Mouse (Mus musculus) thymus, adult 2 months (tissue): ENCODE results near the gene Galnt7.

Experiments
- CTCF ChIP-seq: fragments of 200-500 bp; IDR thresholded peaks from 2 replicates; pipeline ENCODE4 v1.5.1; 2012; ENCODE audit warnings: mild to moderate bottlenecking, control low read depth, low read length, moderate library complexity, borderline replicate concordance; ENCODE audit not compliant: control insufficient read depth, poor library complexity, insufficient read depth; ENCODE audit errors: extremely low read depth
- POLR2A ChIP-seq: fragments of 200-500 bp; IDR thresholded peaks from 2 replicates; pipeline ENCODE4 v1.6.1; 2012; ENCODE audit warnings: mild to moderate bottlenecking, low read length, control low read depth, moderate library complexity; ENCODE audit not compliant: control insufficient read depth, poor library complexity, insufficient read depth; ENCODE audit errors: extremely low read depth

- no peak for TF ChIP-seq POLR2A
- no peak for TF ChIP-seq CTCF
These were observed 135.1 kb downstream of the Galnt7 start for GRCm38 (mm10) chr8:57517723-57518122.
